ENCODE assay signal across 19 mouse cellular contexts in the genomic region with DNA sequence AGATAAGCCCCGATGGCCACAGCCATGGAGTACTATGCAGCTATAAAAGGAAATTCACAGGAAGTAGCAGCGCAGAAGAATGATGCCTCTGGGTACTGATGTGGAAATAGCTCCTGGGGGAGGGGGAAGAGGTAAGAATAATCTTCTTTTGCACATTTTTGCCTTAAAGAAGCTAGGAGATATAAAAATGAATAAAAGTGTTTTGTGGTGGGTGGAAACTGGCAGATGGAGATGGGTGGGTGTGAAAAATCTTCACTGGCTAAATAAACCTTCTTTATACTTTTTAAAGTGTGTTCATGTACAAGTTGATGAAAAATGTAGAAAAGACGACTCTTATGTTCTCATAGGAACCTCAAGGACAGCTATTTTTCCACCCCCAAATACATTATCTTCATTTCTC.
DNase-seq lines count a peak whose midpoint lies in the region; ATAC-seq lines count a peak whose summit lies in the region.
"Had no signal": no experiment of that assay in that cellular context is flagged by ENCODE, and none has a peak within 500 bp of the region (broad histone marks: within the 10 kb centered on the region; RNA-seq: fewer than 3 reads in every experiment).

No protein-coding gene starts in this region.

- ATAC-seq in frontal cortex, adult (ENCODE audit: low TSS enrichment): peak; percentile 90
- ATAC-seq: forebrain, embryonic 15.5 days; liver, embryonic 12.5 days had no signal

- no peak for DNase-seq in frontal cortex, postnatal 14 days (ENCODE audit: low spot score in 2 of 2)
- peak; percentile 77 for DNase-seq in right cerebral cortex, adult 18-20 months
- no peak for DNase-seq in right cerebral cortex, postnatal 14 days
- peak; percentile 67 to 73 for DNase-seq in left cerebral cortex, postnatal 14 days (ENCODE audit: low spot score in 2 of 2)
- DNase-seq in telencephalon, adult 2 months (ENCODE audit: low read depth, low spot score): peak; percentile 94
- no peak for DNase-seq in urinary bladder, postnatal 36 days (ENCODE audit: low spot score in 2 of 2)
- DNase-seq in Muller cell, postnatal 12 days (ENCODE audit: inconsistent ontology term): no peak
- DNase-seq: adrenal gland, postnatal 10 days; cerebellum, adult 9-10 months; gastrocnemius, postnatal 36 days; heart, postnatal 4 days; kidney, adult 8-10 months; kidney, postnatal 10 days; lung, adult 2 months; lung, postnatal 14 days; thymus, adult 2 months had no signal

- intact Hi-C loops in left cerebral cortex, postnatal 14 days (cut with DNase I): loop anchor here (5.0 kb wide), 1 partner anchor 59 kb away; the partner anchor contains the start of gene Plcb1

Comparison
In these comparisons a context has a peak if more than half of its experiments do, and no peak if none do; other contexts are left out.
1. DNase-seq: peak in right cerebral cortex, adult 18-20 months (single experiment), left cerebral cortex, postnatal 14 days (2 of 2) and telencephalon, adult 2 months (single experiment); none in frontal cortex, postnatal 14 days (0 of 2), right cerebral cortex, postnatal 14 days (single experiment), urinary bladder, postnatal 36 days (0 of 2) and Muller cell, postnatal 12 days (single experiment).